Mouse (Mus musculus): ENCODE measurements at regions not wholly inside any gene's neighbourhood (a gene's known extent, or its start where the extent isn't known, plus 50 kb on each side); places are given as distances from the start of the nearest gene placed in this dataset.

DNA sequence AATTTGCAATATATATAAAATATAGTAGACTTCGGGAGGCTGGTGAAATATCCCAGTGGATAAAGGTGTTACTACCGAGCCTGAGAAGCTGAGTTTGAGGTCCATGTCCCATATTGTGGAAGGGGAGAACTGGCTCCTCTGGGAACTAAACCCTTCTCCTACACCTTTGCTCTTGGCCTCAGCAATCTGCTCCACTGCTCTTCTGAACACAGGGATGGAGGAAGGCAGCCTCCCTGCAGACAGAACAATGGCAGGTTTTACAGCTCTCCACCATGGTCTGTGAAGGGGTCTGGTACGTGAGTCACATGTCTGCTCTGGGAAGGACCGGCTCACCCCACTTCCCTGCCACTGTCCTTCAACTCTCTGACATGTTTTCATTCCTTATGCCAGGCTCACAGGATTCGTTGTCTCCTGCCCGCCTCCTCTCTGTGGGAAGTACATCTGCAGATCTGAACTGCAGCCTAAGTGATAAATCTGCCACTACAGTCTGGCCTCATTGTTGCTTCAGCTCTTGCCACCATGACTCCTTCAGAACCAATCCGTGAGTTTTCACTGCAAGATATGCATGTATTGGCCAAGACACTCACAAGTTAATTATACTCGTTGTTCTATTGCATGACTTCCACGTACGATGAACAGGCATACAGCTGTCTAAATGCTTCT lies 220.0 kb upstream of the Gm9767 start:
- no peak for DNase-seq (ENCODE audit: low spot score)

DNA sequence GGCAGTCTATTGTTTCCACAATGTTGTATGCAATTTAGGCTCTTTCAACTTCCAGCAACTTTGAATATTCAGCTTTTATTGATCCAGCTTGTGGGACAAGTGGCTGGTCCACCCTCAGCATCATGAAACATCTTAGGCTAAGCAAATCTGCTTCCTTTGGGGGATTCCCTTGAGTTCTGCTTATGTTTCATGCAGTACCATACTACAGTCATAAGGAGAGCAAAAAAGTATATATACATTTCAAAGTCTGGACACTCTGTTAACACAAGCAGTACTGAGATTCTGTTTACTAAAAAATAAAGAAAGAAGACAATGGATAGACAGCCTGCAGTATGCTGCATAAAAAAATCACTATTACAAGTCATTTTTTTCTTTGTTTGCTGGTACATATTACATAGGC lies 233.7 kb upstream of the Gm9767 start:
- no peak for DNase-seq (ENCODE audit: low spot score)

DNA sequence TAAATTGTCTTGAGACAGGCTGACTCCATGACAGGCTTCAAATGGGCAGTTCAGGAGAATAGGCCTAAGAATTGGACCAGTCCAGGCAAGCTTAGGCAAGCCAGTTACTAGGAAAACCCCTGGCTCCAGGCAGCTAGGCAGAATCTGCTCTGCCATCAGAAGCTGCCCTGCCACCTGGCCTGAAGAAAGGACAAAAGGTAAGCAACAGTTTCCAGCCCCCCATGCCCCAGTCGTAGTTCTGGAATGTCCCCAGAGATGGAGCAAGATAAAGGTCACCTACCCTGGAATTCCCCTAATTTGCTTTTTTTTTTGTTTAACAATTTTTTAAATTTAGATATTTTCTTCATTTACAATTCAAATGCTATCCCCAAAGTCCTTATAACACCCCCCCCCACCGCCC lies 248.8 kb upstream of the Gm9767 start:
- DNase-seq (ENCODE audit: low spot score): no peak

DNA sequence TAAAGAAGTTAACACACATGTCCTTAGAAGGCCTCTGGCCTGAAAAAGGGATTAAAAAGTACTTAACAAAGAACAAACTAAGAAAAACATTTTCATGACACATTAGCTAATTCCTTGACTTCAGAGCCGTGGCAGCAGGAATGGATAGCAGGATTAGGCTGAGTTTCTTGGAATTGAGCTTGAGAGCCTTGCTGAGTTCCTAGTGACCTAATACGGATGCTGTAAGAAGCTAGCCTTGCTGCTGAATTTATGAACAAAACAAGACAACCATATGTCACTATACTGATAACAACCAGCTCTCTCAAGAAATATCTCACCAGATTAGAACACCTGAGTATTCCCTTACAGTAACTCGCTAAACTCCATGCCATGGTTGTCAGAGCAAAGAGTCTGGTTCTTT lies 268.2 kb upstream of the Smlr1 start:
- no peak for DNase-seq (ENCODE audit: low spot score)

DNA sequence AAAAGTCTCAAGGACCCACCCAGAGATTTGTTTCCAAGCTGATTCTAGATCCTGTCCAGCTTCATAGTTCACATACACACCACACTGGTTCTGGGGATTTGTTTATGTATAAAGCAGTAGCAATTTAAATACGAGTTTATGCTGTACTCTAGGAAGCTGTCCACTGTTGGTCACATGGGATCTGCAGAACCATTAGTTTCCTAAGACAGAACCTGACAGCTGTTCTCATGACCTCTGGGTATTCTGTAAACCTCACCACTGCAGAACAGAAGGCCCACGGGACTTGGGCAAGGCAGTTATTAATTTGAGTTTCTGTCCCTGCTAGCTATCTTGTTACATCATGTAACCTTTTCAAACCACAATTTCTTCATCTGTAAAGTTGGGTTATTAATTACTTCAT lies 265.4 kb upstream of the Smlr1 start:
- no peak for DNase-seq (ENCODE audit: low spot score)

DNA sequence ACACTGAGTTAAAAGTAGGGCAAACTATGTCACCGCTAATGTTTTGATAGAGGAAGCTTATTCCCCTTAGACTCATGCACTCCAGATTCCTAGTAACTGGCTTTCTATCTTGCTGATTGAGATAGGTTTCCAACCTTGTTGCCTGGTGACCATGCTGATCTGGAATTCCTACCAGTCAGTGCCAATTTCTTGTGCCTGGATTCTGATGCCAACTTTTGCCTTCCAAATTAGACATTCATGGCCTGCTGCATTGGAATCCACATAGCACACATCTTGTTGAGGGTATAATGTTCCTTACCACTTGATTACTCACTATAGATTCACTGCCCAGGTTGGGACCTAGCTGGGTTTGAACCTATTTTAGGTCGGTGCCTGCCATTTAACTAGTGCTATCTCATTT lies 262.8 kb upstream of the Smlr1 start:
- no peak for DNase-seq (ENCODE audit: low spot score)

DNA sequence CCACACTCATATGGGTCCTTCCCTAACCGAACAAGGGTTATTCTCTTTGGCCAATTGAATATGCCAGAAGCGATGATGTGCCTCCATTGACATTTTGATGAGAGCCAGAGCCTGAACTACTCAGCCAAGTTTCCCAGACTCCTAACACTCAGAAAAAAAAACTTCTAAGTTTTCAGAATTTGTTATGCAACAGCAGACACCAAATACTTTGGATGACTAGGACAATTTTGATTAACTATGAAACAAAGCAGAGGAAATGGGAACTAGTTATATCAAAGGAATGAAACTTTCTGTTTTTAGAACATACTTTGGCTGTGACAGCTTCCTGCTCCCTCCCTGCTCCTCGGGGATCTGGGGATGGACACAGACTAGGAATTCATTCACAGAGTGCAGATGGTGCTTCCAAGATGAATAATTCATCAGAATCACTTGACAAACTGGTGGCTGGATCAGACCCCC lies 254.3 kb upstream of the Smlr1 start:
- no peak for DNase-seq (ENCODE audit: low spot score)

DNA sequence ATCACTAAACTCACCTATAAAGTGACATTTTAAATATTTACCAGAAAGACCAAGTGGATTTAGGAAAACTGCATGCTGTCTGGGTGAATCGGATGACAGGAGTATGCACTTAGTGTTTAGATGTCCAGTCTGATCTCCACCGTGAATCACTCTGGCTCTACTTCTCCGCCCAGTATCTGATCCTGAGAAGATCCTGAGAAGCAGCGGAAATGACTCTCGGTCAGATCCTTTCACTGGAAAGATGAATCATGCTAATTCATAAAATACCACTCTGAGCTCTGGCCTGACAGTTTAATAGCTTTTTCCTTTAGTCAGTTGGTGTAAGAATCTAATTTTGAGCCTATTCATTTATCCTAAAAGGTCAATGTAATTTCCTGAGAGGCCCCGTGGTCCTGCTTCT lies 252.6 kb upstream of the Smlr1 start:
- no peak for DNase-seq (ENCODE audit: low spot score)

DNA sequence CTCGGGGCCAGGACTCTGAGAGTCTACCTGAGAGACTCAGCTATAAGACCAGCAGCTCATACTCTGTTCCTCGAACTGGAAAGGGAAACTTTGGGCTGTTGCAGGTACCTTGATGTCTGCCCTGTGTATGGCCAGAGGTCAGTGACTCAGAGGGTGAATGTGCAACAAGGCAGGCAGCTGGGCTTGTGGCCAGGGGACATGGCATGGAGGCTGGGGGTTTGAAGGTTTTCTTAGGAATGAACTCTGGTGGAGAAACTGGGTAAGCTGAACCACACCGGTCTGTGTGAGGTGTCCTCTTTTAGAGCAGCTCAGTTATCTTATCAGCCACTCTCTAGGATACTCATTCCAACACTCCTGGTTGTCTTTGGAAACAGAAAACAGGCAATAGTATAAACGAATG lies 251.9 kb upstream of the Smlr1 start:
- DNase-seq (ENCODE audit: low spot score): no peak

DNA sequence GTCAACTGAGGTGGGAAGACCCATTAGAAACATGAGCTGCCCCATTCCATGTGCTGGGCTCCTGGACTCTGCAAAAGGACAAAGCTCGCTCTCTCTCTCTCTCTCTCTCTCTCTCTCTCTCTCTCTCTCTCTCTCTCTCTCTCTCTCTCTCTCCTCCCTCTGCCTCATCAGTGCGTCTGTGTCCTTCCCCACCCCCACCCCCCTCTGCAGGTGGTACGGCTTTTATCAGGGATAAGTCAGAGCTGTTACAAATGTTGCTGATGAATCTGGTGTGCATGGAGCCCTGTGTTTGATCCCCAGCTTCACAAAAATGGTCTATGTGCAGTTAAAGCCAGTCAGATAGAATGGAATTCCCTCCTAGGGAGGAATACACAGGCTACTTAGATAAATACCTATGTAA lies 247.8 kb upstream of the Smlr1 start:
- no peak for DNase-seq (ENCODE audit: low spot score)

DNA sequence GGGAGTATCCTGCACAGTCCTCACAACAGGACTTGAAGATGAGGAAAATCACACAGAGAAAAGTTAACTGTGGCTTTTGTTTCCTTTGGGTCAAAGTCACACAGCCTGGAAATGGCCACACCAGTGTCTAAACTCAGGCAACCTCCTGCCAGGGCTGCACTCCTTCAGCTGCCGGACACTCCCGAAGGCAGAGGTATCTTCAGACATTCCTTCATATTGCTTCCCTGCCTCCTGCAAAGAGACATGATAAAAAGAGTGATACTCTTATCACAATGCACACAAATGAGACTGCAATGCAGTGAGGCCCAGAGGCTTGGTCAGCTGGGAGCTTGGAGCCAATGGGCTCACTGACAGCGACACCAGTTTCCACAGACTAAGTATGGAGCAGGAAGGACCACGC lies 243.4 kb upstream of the Smlr1 start:
- no peak for DNase-seq (ENCODE audit: low spot score)

DNA sequence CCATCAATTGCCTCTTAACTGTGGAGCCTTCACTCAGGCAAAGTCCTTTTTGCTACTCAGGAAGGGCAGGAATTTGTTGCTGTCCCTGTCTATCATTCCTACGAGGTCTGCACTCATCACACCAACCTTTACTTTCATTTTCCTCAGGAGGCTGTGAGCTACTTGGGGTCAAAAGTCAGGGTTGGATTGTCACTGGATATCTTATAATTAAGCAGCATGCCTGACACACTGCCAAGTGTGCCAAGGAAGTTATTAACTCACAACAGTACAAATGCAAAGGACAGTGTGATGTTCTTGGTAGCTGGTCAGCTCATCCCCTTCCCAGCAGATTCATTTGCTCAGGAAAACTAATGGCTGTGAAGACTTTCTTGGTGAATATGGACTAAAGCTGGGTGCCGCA lies 241.7 kb upstream of the Smlr1 start:
- DNase-seq (ENCODE audit: low spot score): no peak

DNA sequence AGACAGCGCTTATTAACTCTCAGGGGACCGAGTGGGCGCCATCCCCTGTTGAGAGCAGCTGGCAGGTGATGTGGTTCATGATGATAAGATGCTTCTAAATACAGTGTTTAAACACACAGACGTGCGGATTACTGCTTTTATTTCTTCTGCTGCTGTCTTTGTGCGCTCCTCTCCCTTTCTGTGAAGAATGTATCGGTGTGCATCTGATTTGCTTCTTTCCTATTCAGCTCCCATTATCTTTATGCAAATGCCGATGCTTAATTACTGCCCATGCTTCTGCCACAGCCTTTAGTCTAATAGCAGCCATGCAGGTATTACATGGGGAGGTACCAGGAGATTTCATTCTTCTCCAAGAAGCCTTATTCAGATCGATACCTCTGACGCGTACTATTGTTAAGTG lies 240.6 kb upstream of the Smlr1 start:
- DNase-seq (ENCODE audit: low spot score): no peak

DNA sequence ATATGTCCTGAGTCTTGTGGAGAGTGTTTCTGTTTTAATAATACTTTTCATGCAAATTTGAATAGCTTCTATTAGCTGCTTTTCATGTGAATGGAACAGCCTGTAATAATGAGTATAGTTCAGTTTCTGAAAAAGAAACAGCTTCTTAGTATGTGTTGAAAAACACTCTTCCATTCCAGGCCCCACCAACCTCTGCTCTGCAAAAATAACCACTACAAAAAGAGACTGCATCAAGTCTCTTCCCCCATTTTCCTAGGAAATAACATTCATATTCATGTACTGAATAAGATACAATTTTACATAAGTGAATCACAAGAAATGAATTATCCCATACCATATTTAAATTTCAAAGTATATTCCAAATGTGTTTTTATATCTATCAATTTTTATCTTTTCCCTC lies 234.0 kb upstream of the Smlr1 start:
- DNase-seq (ENCODE audit: low spot score): no peak

DNA sequence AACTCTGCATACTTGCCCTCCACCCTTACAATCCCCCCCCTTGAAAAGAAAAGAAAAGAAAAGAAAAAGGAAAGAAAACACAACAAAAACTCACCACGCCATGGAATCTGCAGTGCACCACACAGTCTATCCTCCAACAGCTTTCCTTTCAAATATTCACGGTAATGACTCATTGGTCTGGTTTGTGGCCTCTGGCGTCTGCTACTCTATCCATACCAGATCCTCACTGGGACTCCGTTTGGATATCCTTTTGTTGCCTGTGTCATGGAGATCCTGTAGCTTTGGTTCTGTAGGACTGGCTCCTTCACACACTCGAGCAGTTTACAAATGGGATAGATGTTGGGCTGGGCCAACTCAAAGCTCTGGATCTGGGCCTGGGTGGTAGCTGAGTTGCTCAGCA lies 232.4 kb upstream of the Smlr1 start:
- no peak for DNase-seq (ENCODE audit: low spot score)

DNA sequence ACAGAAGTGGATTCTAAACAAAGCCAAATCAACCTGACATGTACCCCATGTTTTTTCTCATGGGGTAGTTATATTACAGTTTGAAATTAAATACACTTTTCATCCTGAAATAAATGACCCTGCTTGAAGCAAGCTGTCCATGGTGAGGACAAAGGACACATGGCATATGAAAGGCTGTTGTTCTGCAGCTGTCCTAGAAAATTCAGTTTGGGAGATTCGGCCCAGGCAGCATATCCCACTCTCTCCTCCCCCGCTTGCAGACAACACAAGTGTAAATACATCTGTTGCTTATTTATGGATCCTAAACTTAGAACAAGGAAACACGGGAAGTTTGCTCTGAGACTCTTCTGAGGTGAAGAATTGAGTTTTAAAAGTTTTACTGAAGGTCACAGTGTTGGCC lies 218.2 kb upstream of the Smlr1 start:
- DNase-seq (ENCODE audit: low spot score): no peak

DNA sequence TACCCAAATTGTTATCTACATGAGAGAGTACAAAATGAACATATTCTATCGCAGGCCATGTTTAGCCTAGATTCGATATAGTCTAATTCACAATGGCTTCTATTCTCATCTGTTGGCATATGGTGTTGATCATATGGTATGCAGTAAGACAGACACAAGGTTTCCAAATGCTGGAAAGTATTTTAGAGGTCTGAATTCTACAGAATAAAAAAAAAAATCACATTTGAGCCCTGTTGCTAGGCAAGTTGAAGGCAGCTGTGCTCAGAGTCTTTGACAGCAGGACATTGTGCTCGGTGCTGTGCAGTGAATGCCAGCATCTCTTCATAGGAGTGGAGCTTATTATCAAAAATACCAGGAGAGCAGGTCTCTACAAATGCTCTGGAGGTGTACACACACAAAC lies 206.6 kb upstream of the Smlr1 start:
- DNase-seq (ENCODE audit: low spot score): no peak

DNA sequence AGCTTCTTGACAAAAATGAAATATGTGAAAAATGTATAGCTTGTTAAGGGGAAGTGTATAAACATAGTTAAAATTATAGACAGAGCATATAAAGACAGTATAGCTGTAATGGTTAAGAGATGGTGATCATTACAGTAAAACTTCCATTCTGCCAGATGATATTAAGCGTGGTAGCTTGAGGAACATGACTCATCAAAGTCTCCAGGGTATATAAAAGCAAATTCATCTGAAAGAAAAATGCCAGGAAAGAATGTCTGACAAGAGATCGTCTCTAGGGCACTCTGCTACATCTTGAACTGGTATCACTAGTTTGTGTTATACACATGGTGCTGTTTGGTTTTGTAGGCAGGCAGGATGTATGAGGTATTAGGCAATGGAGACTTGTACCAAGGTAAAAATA lies 204.9 kb upstream of the Smlr1 start:
- DNase-seq (ENCODE audit: low spot score): no peak

DNA sequence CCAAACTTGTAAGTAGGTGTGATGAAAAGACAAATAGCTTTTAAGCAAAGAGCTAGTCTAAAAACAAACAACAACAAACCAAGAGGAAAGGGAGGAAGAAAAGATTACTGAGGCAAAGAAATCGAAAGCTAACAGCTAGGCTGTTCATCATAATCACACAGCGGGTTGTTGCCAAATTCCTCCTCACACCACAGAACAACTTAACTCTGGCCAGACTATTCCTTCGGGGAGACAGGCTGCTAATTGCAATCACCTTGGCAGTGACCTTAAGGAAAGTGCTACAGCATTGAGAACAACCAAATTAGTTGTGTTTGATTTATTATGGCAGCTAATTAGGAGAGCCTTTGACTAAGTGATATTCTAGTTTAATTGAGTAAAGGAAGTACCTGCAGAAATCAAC lies 194.4 kb upstream of the Smlr1 start:
- DNase-seq (ENCODE audit: low spot score): no peak

DNA sequence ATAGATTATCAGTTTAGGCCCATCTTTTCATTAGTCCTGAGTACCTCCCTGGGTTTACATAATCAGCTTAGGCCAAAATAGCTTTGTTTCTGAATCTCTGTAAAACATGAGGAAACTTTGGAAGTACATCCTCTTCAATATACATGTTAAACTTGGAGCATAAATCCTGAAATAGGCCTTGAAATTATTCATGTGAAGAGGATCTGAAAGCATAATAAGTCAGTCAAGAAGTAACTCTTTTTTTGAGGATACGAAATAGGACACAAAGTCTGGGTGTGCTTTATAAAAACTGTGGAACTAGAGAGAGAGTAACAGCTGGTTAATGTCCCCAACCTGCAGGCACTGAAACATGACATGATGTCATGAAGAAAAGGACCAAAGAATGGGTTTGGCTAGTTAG lies 187.9 kb upstream of the Smlr1 start:
- DNase-seq (ENCODE audit: low spot score): no peak

DNA sequence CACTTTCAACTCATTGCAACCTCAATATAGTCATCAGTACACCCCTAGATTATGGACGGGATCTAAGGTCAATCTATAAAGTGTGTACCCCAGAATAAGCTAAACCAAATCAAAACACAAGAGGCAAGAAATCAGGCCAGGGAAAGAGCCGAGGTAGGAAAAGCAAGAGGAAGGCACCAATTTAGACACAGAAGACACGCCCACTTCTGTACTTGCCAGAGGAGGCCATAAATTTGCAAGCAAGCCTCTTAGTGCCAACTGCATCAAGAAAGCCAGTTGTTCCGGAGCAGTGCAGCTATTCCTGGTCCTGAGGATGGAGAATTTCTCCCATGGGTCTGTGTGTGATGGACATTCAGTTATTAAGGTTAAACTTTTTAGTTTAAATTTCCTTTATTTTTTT lies 179.7 kb upstream of the Smlr1 start:
- peak; percentile 43 for DNase-seq (ENCODE audit: low spot score)

DNA sequence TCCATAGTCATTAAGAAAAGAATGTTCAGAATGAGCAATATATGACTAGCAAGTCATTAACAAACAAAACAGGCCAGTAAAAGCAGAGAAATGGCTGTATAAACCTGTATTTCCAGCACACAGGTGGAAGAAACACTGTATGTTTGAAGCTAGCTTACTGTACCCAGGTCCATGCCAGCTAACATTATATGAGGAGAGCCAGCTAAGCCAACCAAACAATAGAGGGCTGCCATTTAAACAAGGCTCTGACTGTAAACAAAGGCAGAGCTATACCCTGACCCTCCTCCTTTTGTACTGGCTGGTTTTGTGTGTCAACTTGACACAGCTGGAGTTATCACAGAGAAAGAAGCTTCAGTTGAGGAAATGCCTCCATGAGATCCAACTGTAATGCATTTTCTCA lies 178.6 kb upstream of the Smlr1 start:
- DNase-seq (ENCODE audit: low spot score): no peak

DNA sequence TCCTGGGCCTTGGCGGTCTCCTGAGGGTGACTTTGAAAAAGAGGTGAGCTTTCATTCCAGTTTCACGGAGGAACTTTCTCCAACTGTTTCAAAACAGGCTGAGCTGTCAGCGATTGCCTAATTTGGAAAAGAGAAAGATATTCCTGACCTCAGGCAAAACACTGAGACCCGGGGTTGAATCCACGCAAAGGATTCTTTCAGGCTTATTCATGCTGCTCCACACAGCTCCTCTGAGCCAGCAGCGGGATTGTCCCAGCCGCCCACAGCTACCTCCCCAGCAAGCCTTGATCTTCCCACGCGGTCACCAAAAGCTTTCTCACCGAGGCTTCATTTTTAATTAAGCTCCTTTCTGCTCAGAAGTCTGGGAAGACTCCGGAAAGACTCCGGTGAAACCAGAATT lies 178.0 kb upstream of the Smlr1 start:
- DNase-seq (ENCODE audit: low spot score): no peak

DNA sequence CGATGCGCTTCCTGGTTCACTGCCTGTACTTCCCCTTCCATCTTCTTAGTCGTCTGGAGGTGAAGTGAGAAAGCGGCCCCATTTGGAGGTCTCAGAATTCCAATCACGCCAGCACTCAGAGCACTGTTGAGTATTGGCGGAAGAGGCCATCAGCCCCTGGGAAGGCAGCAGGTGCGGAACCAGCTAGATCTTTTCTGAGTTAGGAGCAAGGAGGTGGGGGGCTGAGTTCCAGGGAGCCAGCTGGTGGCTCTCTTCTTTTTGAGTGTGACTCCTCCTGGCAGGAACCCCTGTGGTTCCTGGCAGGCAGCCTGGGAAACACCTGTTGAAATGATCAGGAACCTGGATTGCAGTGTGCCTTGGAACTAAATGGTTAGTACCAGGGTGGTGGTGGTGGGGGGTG lies 171.9 kb upstream of the Smlr1 start:
- DNase-seq (ENCODE audit: low spot score): peak; percentile 21

All from gastrocnemius, adult 18-20 months (tissue).